Mouse (Mus musculus): Measurements from ENCODE around the gene 2310009B15Rik. TPM values are rescaled to one million over a fixed set of nuclear protein-coding genes. Genes with fewer than 3 reads are reported as not detected.

Gene 2310009B15Rik
- total and polyA plus RNA-seq, 3 experiments, result 10.4 to 19.3 TPM; not detected in 1

DNA sequence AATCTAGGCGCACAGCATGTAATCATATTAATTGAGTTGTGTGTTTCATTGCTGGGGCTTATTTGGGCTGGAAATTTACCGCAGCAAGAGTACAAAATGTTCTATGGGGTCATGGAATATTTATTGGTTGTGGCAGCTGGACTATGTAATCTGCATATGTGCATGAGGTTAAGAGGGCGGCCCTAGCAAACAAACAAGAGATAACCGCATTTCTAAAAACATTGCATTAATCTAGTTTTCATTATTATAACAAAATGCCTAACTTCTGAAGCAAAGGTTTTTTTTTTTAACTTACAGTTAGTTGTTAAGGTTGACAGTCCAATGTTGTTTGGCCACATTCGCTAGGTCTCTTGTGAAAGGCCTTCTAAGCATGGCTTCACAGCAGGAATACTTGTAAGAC, 47.2 kb upstream of the 2310009B15Rik start:
- Histone ChIP-seq H3K4me3 (ENCODE audit: control insufficient read depth in 1 of 2, insufficient read depth in 1 of 2, low read depth in 2 of 2, low read length in 2 of 2) (no peak overlapping the region), H3K9ac (ENCODE audit: control insufficient read depth, low read depth, low read length, poor library complexity, severe bottlenecking) (no peak overlapping the region), H3K27ac (ENCODE audit: control insufficient read depth, low read depth, low read length) (no peak overlapping the region), H3K79me2 (ENCODE audit: control insufficient read depth, insufficient read depth, low read length, poor library complexity) (no peaks in the 10 kb centered on the region), H3K36me3 (ENCODE audit: control insufficient read depth in 1 of 2, insufficient read depth in 2 of 2, low read length in 2 of 2) (peaks cover 0 to 7% of the 10 kb centered on the region in 2 experiments; a peak in 2 of 4 replicates), H3K27me3 (ENCODE audit: control insufficient read depth in 1 of 2, insufficient read depth in 2 of 2, low read length in 2 of 2) (no peaks in the 10 kb centered on the region), H3K9me3 (replicated peaks; ENCODE audit: insufficient read depth, low read length) (no peaks in the 10 kb centered on the region), H3K4me1 (ENCODE audit: control insufficient read depth in 1 of 2, insufficient read depth in 2 of 2, low read length in 2 of 2) (no peaks in the 10 kb centered on the region)
- no peak for DNase-seq (ENCODE audit: low read depth, low spot score)
- no peak for TF ChIP-seq MAFK (IDR thresholded peaks at IDR 0.05; ENCODE audit: borderline replicate concordance, low read depth, low read length)
- no peak for TF ChIP-seq JUND (IDR thresholded peaks at IDR 0.05; ENCODE audit: low read depth, low read length)
- TF ChIP-seq GABPA (IDR thresholded peaks at IDR 0.05; ENCODE audit: low read depth, low read length), result no peak
- no peak for TF ChIP-seq SMC3 (IDR thresholded peaks at IDR 0.05; ENCODE audit: low read depth, low read length)
- TF ChIP-seq ZKSCAN1 (IDR thresholded peaks at IDR 0.05; ENCODE audit: low read depth, low read length), result no peak
- TF ChIP-seq NELFE (IDR thresholded peaks at IDR 0.05; ENCODE audit: low read depth, low read length), result no peak
- no peak for TF ChIP-seq POLR2AphosphoS2 (IDR thresholded peaks at IDR 0.05; ENCODE audit: low read length)
- TF ChIP-seq KAT2A (conservative IDR thresholded peaks at IDR 0.05; ENCODE audit: low read depth, low read length), result no peak
- TF ChIP-seq E2F4 (IDR thresholded peaks at IDR 0.05; ENCODE audit: borderline replicate concordance, low read depth, low read length), result no peak
- no peak for TF ChIP-seq MYC (IDR thresholded peaks at IDR 0.05; ENCODE audit: low read depth, low read length)
- no peak for TF ChIP-seq CTCF (IDR thresholded peaks at IDR 0.05 in 2 of 3, conservative IDR thresholded peaks at IDR 0.05 in 1 of 3; ENCODE audit: control insufficient read depth in 1 of 3, insufficient read depth in 1 of 3, low read depth in 2 of 3, low read length in 3 of 3, poor library complexity in 1 of 3, severe bottlenecking in 1 of 3)
- TF ChIP-seq MEF2A (IDR thresholded peaks at IDR 0.05; ENCODE audit: extremely low read depth, insufficient replicate concordance, low read depth, low read length, poor library complexity, severe bottlenecking), result no peak
- TF ChIP-seq UBTF (IDR thresholded peaks at IDR 0.05; ENCODE audit: borderline replicate concordance, insufficient read depth, low read depth, low read length), result no peak
- TF ChIP-seq ELF1 (IDR thresholded peaks at IDR 0.05; ENCODE audit: low read depth, low read length), result no peak
- no peak for TF ChIP-seq ZNF384 (IDR thresholded peaks at IDR 0.05; ENCODE audit: low read depth, low read length)
- no peak for TF ChIP-seq CHD2 (IDR thresholded peaks at IDR 0.05; ENCODE audit: low read length)
- TF ChIP-seq USF2 (IDR thresholded peaks at IDR 0.05; ENCODE audit: borderline replicate concordance in 1 of 2, insufficient read depth in 1 of 2, low read depth in 1 of 2, low read length in 2 of 2), result no peak

DNA sequence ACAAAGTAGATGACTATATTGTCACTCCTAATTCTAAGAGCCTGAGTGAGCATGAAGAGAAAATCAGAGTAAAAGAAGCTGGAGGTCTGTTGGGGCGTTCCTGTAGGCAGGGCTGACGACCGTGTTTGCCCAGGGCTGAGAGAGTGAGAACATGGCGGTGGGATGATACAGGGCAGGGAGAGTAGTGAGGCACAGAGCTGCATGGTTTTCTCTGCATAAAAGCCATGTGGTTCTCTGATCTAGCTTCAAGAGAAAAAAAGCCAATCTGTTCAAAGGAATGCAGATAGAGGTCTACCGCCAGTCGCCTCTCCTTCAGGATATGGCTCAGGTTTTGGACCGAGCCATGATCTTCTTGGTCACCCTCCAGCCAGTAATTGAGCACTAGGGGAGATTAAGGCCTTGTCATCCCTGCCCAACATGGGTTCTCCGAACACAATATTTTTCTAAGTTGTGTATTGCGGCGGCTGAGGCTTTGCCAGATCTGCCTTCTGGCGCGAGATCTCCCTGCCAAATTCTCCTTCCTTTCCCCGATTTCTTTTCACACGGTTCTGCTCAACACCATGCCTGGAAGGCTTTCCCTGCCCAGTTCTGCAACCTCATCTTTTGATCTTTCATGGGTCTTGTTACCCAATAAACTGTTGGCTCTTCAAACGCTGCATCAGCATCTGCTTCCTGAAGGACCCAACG, 44.9 kb upstream of the 2310009B15Rik start:
- Histone ChIP-seq H3K9me3 (replicated peaks; ENCODE audit: insufficient read depth, low read length) (no peaks in the 10 kb centered on the region), H3K4me1 (ENCODE audit: control insufficient read depth in 1 of 2, insufficient read depth in 2 of 2, low read length in 2 of 2) (no peaks in the 10 kb centered on the region), H3K4me3 (ENCODE audit: control insufficient read depth in 1 of 2, insufficient read depth in 1 of 2, low read depth in 2 of 2, low read length in 2 of 2) (no peak overlapping the region), H3K79me2 (ENCODE audit: control insufficient read depth, insufficient read depth, low read length, poor library complexity) (no peaks in the 10 kb centered on the region), H3K27ac (ENCODE audit: control insufficient read depth, low read depth, low read length) (no peak overlapping the region), H3K36me3 (ENCODE audit: control insufficient read depth in 1 of 2, insufficient read depth in 2 of 2, low read length in 2 of 2) (peaks cover 0 to 4% of the 10 kb centered on the region in 2 experiments; a peak in 1 of 4 replicates), H3K27me3 (ENCODE audit: control insufficient read depth in 1 of 2, insufficient read depth in 2 of 2, low read length in 2 of 2) (no peaks in the 10 kb centered on the region), H3K9ac (ENCODE audit: control insufficient read depth, low read depth, low read length, poor library complexity, severe bottlenecking) (no peak overlapping the region)
- DNase-seq (ENCODE audit: low read depth, low spot score), result no peak
- TF ChIP-seq JUND (IDR thresholded peaks at IDR 0.05; ENCODE audit: low read depth, low read length), result no peak
- TF ChIP-seq ZNF384 (IDR thresholded peaks at IDR 0.05; ENCODE audit: low read depth, low read length), result no peak
- no peak for TF ChIP-seq RCOR1 (IDR thresholded peaks at IDR 0.05; ENCODE audit: low read depth, low read length)
- TF ChIP-seq EP300 (IDR thresholded peaks at IDR 0.05; ENCODE audit: low read depth in 1 of 2, low read length in 2 of 2), result no peak
- TF ChIP-seq HCFC1 (IDR thresholded peaks at IDR 0.05; ENCODE audit: low read depth, low read length), result no peak
- no peak for TF ChIP-seq NRF1 (IDR thresholded peaks at IDR 0.05; ENCODE audit: insufficient read depth, low read depth, low read length, poor library complexity, severe bottlenecking)
- no peak for TF ChIP-seq TBP (IDR thresholded peaks at IDR 0.05; ENCODE audit: low read depth, low read length)
- TF ChIP-seq ELF1 (IDR thresholded peaks at IDR 0.05; ENCODE audit: low read depth, low read length), result no peak
- TF ChIP-seq POLR2A (IDR thresholded peaks at IDR 0.05; ENCODE audit: control insufficient read depth in 1 of 2, insufficient read depth in 1 of 2, low read depth in 1 of 2, low read length in 2 of 2, poor library complexity in 1 of 2), result no peak
- no peak for TF ChIP-seq GATA1 (IDR thresholded peaks at IDR 0.05; ENCODE audit: low read depth, low read length)
- no peak for TF ChIP-seq BHLHE40 (IDR thresholded peaks at IDR 0.05; ENCODE audit: borderline replicate concordance, low read depth, low read length)
- TF ChIP-seq E2F4 (IDR thresholded peaks at IDR 0.05; ENCODE audit: borderline replicate concordance, low read depth, low read length), result no peak
- no peak for TF ChIP-seq GABPA (IDR thresholded peaks at IDR 0.05; ENCODE audit: low read depth, low read length)
- TF ChIP-seq ZMIZ1 (IDR thresholded peaks at IDR 0.05; ENCODE audit: low read depth, low read length), result no peak
- no peak for TF ChIP-seq MXI1 (IDR thresholded peaks at IDR 0.05; ENCODE audit: low read depth, low read length)
- no peak for TF ChIP-seq TAL1 (IDR thresholded peaks at IDR 0.05; ENCODE audit: low read length)
- TF ChIP-seq ZC3H11A (IDR thresholded peaks at IDR 0.05; ENCODE audit: low read depth, low read length), result no peak
- no peak for TF ChIP-seq SIN3A (IDR thresholded peaks at IDR 0.05; ENCODE audit: low read length)
- no peak for TF ChIP-seq UBTF (IDR thresholded peaks at IDR 0.05; ENCODE audit: borderline replicate concordance, insufficient read depth, low read depth, low read length)
